Mouse (Mus musculus) ovary, adult 10 weeks (tissue): ENCODE data around the gene Coq10a. TPM values are rescaled to one million over a fixed set of nuclear protein-coding genes. Genes with fewer than 3 reads are reported as not detected.

Source experiments
- polyA plus RNA-seq: library from polyadenylated mRNA; stranded (reverse); fragments of 350-450 nt; fragmentation: Illumina TruSeq; extraction: RNeasy Lipid Tissue Mini Kit (QIAGEN cat#74804); gene quantifications from one replicate; pipeline ENCODE4 v1.2.3, GENCODE M21; 2014

The Coq10a gene
- polyA plus RNA-seq: 3.9 TPM

GRCm38 (mm10) chr10:128368402-128369217 lies at the start of gene Coq10a:
Gene Coq10a, minus strand, starts transcription at chr10:128368997.

GRCm38 (mm10) chr10:128411211-128412054 lies 42.6 kb upstream of the Coq10a start, which contains the start of the genes Nabp2 and Rnf41:
Gene Nabp2, minus strand, starts transcription at chr10:128411492.
Gene Rnf41, plus strand, starts transcription at chr10:128411657.

GRCm38 (mm10) chr10:128401056-128401455 lies 32.3 kb upstream of the Coq10a start, which contains the start of gene Slc39a5:
Gene Slc39a5, minus strand, starts transcription at chr10:128401229.

GRCm38 (mm10) chr10:128376455-128377211 lies 7.8 kb upstream of the Coq10a start, which contains the start of gene Ankrd52:
Gene Ankrd52, plus strand, starts transcription at chr10:128377115.

GRCm38 (mm10) chr10:128337306-128338181 lies 31.3 kb downstream of the Coq10a start, which contains the start of gene Cs:
Gene Cs, plus strand, starts transcription at chr10:128337734.

GRCm38 (mm10) chr10:128322141-128323108 lies 46.4 kb downstream of the Coq10a start, which contains the start of gene Cnpy2:
Gene Cnpy2, plus strand, starts transcription at chr10:128322459.

Other genes with a start within 250 kb of the Coq10a start
- gene Rbms2, start 188.7 kb downstream of the Coq10a start, polyA plus RNA-seq: 28.7 TPM
- gene Gls2, start 174.5 kb downstream of the Coq10a start, polyA plus RNA-seq: not detected
- gene Spryd4, start 157.2 kb downstream of the Coq10a start, polyA plus RNA-seq: 9.3 TPM
- gene Mip, start 143.2 kb downstream of the Coq10a start, polyA plus RNA-seq: not detected
- gene Timeless, start 136.9 kb downstream of the Coq10a start, polyA plus RNA-seq: 2.7 TPM
- not detected for gene Apon, start 114.9 kb downstream of the Coq10a start, polyA plus RNA-seq
- 1.00 TPM for gene Apof, start 100.3 kb downstream of the Coq10a start, polyA plus RNA-seq
- 7.4 TPM for gene Stat2, start 98.4 kb downstream of the Coq10a start, polyA plus RNA-seq
- gene Il23a, start 70.2 kb downstream of the Coq10a start, polyA plus RNA-seq: not detected
- 7.2 TPM for gene Pan2, start 65.7 kb downstream of the Coq10a start, polyA plus RNA-seq
- gene Cnpy2, start 46.5 kb downstream of the Coq10a start, polyA plus RNA-seq: 55.8 TPM
- 85.3 TPM for gene Cs, start 31.3 kb downstream of the Coq10a start, polyA plus RNA-seq
- 8.8 TPM for gene Ankrd52, start 8.1 kb upstream of the Coq10a start, polyA plus RNA-seq
- gene Slc39a5, start 32.2 kb upstream of the Coq10a start, polyA plus RNA-seq: not detected
- 13.7 TPM for gene Nabp2, start 42.5 kb upstream of the Coq10a start, polyA plus RNA-seq
- gene Rnf41, start 42.7 kb upstream of the Coq10a start, polyA plus RNA-seq: 10.5 TPM
- gene Smarcc2, start 90.3 kb upstream of the Coq10a start, polyA plus RNA-seq: 62.3 TPM
- 108 TPM for gene Myl6, start 125.1 kb upstream of the Coq10a start, polyA plus RNA-seq
- not detected for gene Myl6b, start 129.7 kb upstream of the Coq10a start, polyA plus RNA-seq
- 6.2 TPM for gene Esyt1, start 156.9 kb upstream of the Coq10a start, polyA plus RNA-seq
- 1.3 TPM for gene Zc3h10, start 178.8 kb upstream of the Coq10a start, polyA plus RNA-seq
- gene Rpl41, start 180.3 kb upstream of the Coq10a start, polyA plus RNA-seq: 14.5 TPM
- gene Pa2g4, start 197.0 kb upstream of the Coq10a start, polyA plus RNA-seq: 143 TPM
- gene Erbb3, start 220.7 kb upstream of the Coq10a start, polyA plus RNA-seq: 3.8 TPM